Comparison of ENCODE assay signal across 8 mouse cellular contexts in genomic region chr11:98941826-98942550, GRCm38 (mm10). TPM values are rescaled to one million over a fixed set of nuclear protein-coding genes. Genes with fewer than 3 reads are reported as not detected.
DNase-seq lines count a peak whose midpoint lies in the region; ATAC-seq and TF ChIP-seq lines count a peak whose summit lies in the region.

No protein-coding gene starts in this region.

- no peaks in the 10 kb centered on the region for H3K27me3 ChIP-seq in embryonic facial prominence, embryonic 11.5 days (ENCODE audit: control insufficient read depth, insufficient read depth, low read length)
- H3K27me3 ChIP-seq in lung, embryonic 14.5 days (ENCODE audit: insufficient read depth, low read length), result no peaks in the 10 kb centered on the region
- no peaks in the 10 kb centered on the region for H3K27me3 ChIP-seq in neural tube, embryonic 13.5 days

- DNase-seq in CD4-positive, CD25-positive, alpha-beta regulatory T cell, adult 2 months (ENCODE audit: low read depth, low spot score), result peak; percentile 99
- peak; percentile 92 for DNase-seq in NIH3T3 (ENCODE audit: low read depth)
- peak; percentile 88 for DNase-seq in embryonic facial prominence, embryonic 11.5 days (ENCODE audit: low spot score)
- peak; percentile 91 to 93 for DNase-seq in heart, adult 9 months (ENCODE audit: low spot score in 2 of 2)
- peak; percentile 85 for DNase-seq in kidney, adult 8-10 months
- DNase-seq in lung, embryonic 14.5 days, result peak; percentile 90
- peak; percentile 90 to 92 for DNase-seq in thymus, postnatal 36 days

- TF ChIP-seq CTCF in lung, embryonic 14.5 days (IDR thresholded peaks at IDR 0.05; ENCODE audit: low read depth), result no peak

- no peaks in the 10 kb centered on the region for H3K9me3 ChIP-seq in embryonic facial prominence, embryonic 11.5 days (replicated peaks; ENCODE audit: control insufficient read depth, low read length)
- H3K9me3 ChIP-seq in lung, embryonic 14.5 days (ENCODE audit: low read depth, low read length), result no peaks in the 10 kb centered on the region
- H3K9me3 ChIP-seq in neural tube, embryonic 13.5 days, result no peaks in the 10 kb centered on the region

- WGBS in embryonic facial prominence, embryonic 11.5 days, result 4% methylated on average over 15 of the region's 15 CpGs
- WGBS in lung, embryonic 14.5 days, result 3% methylated on average over 15 of the region's 15 CpGs
- 2% methylated on average over 15 of the region's 15 CpGs for WGBS in neural tube, embryonic 13.5 days

- peak overlapping the region; percentile 51 for H3K9ac ChIP-seq in embryonic facial prominence, embryonic 11.5 days (replicated peaks; ENCODE audit: low read length)
- peak overlapping the region; percentile 51 for H3K9ac ChIP-seq in lung, embryonic 14.5 days
- peak overlapping the region; percentile 76 for H3K9ac ChIP-seq in neural tube, embryonic 13.5 days

- H3K4me1 ChIP-seq in embryonic facial prominence, embryonic 11.5 days (ENCODE audit: control insufficient read depth, insufficient read depth, low read length), result peaks cover 49% of the 10 kb centered on the region
- H3K4me1 ChIP-seq in lung, embryonic 14.5 days (ENCODE audit: insufficient read depth), result peaks cover 77% of the 10 kb centered on the region
- peaks cover 90% of the 10 kb centered on the region for H3K4me1 ChIP-seq in neural tube, embryonic 13.5 days (replicated peaks)

- ATAC-seq in embryonic facial prominence, embryonic 11.5 days (replicated peaks; ENCODE audit: insufficient number of reproducible peaks, low FRiP score, low TSS enrichment, low read depth), result no peak
- ATAC-seq in lung, embryonic 14.5 days (ENCODE audit: insufficient read depth), result peak; percentile 13
- peak; percentile 19 for ATAC-seq in neural tube, embryonic 13.5 days (ENCODE audit: low read depth)

- H3K36me3 ChIP-seq in embryonic facial prominence, embryonic 11.5 days (replicated peaks; ENCODE audit: control insufficient read depth, insufficient read depth, low read depth, low read length), result no peaks in the 10 kb centered on the region
- H3K36me3 ChIP-seq in lung, embryonic 14.5 days (ENCODE audit: insufficient read depth), result no peaks in the 10 kb centered on the region; the same call in 1 of the 2 replicates
- no peaks in the 10 kb centered on the region for H3K36me3 ChIP-seq in neural tube, embryonic 13.5 days

- peak overlapping the region; percentile 87 for H3K4me3 ChIP-seq in embryonic facial prominence, embryonic 11.5 days (ENCODE audit: low read depth, low read length)
- peak overlapping the region; percentile 76 for H3K4me3 ChIP-seq in lung, embryonic 14.5 days (ENCODE audit: low read depth, low read length)
- H3K4me3 ChIP-seq in neural tube, embryonic 13.5 days, result peak overlapping the region; percentile 57

- H3K4me2 ChIP-seq in embryonic facial prominence, embryonic 11.5 days (ENCODE audit: low read depth, low read length), result peak overlapping the region; percentile 93
- peak overlapping the region; percentile 94 for H3K4me2 ChIP-seq in lung, embryonic 14.5 days
- H3K4me2 ChIP-seq in neural tube, embryonic 13.5 days, result peak overlapping the region; percentile 87

- peak overlapping the region; percentile 82 for H3K27ac ChIP-seq in embryonic facial prominence, embryonic 11.5 days (replicated peaks; ENCODE audit: low read depth, low read length)
- H3K27ac ChIP-seq in lung, embryonic 14.5 days (ENCODE audit: low read depth), result peak overlapping the region; percentile 99
- H3K27ac ChIP-seq in neural tube, embryonic 13.5 days (replicated peaks), result peak overlapping the region; percentile 93

RNA-seq across cellular contexts. Expression of gene Rara, which starts 14.4 kb away (rescaled TPM):
- polyA plus RNA-seq in embryonic facial prominence, embryonic 11.5 days (2014; fragmentation: Nextera tagmentation; extraction: Ambion mirVana), result 32.7 and 40.2 TPM in 2 replicates
- polyA plus RNA-seq in lung, embryonic 14.5 days (2014; fragmentation: Nextera tagmentation; extraction: Ambion mirVana), result 43.2 and 45.3 TPM in 2 replicates
- polyA plus RNA-seq in neural tube, embryonic 13.5 days (2015; fragmentation: Nextera tagmentation; extraction: Ambion mirVana), result 24.0 and 26.7 TPM in 2 replicates

RNA-seq across cellular contexts. Expression of gene Cdc6, which starts 34.4 kb away (rescaled TPM):
- 55.4 and 57.1 TPM in 2 replicates for polyA plus RNA-seq in embryonic facial prominence, embryonic 11.5 days (2014; fragmentation: Nextera tagmentation; extraction: Ambion mirVana)
- polyA plus RNA-seq in lung, embryonic 14.5 days (2014; fragmentation: Nextera tagmentation; extraction: Ambion mirVana), result 47.0 and 48.1 TPM in 2 replicates
- 4.2 and 4.7 TPM in 2 replicates for polyA plus RNA-seq in neural tube, embryonic 13.5 days (2015; fragmentation: Nextera tagmentation; extraction: Ambion mirVana)

RNA-seq across cellular contexts. Expression of gene Gjd3, which starts 40.8 kb away (rescaled TPM):
- polyA plus RNA-seq in embryonic facial prominence, embryonic 11.5 days (2014; fragmentation: Nextera tagmentation; extraction: Ambion mirVana), result 0.25 and 0.43 TPM in 2 replicates
- 0.31 TPM in 1 of 2 replicates, not detected in the other for polyA plus RNA-seq in lung, embryonic 14.5 days (2014; fragmentation: Nextera tagmentation; extraction: Ambion mirVana)
- 1.4 and 1.5 TPM in 2 replicates for polyA plus RNA-seq in neural tube, embryonic 13.5 days (2015; fragmentation: Nextera tagmentation; extraction: Ambion mirVana)
